Mouse (Mus musculus) embryonic facial prominence, embryonic 10.5 days (tissue): ENCODE data around the gene Tjp2. TPM values are rescaled to one million over a fixed set of nuclear protein-coding genes. Genes with fewer than 3 reads are reported as not detected.
"Not testable (repeated sequence)": the region's sequence is repeated elsewhere in the genome, so short reads cannot be mapped to it uniquely, and the experiment has no call there.

ENCODE experiments used
- DNase-seq: peaks from one replicate; pipeline ENCODE4 v3.0.0-alpha.2; 2017; ENCODE audit warnings: low spot score
- H3K27ac ChIP-seq: fragments of 300-500 bp; sonication (generic); replicated peaks from 2 replicates; pipeline ENCODE4 v1.5.1; 2016; ENCODE audit warnings: mild to moderate bottlenecking
- H3K27me3 ChIP-seq: fragments of 300-500 bp; sonication (generic); replicated peaks from 2 replicates; pipeline ENCODE4 v1.6.1; 2016; ENCODE audit warnings: low read depth, mild to moderate bottlenecking; ENCODE audit not compliant: poor library complexity, severe bottlenecking
- H3K36me3 ChIP-seq: fragments of 300-500 bp; sonication (generic); replicated peaks from 2 replicates; pipeline ENCODE4 v1.6.1; 2016; ENCODE audit warnings: mild to moderate bottlenecking, moderate library complexity
- H3K4me1 ChIP-seq: fragments of 300-500 bp; sonication (generic); 2 replicates; pipeline ENCODE4 v1.6.1; 2016
- H3K4me3 ChIP-seq: fragments of 300-500 bp; sonication (generic); 2 replicates; pipeline ENCODE4 v1.5.1; 2016; ENCODE audit warnings: mild to moderate bottlenecking, moderate library complexity
- H3K9me3 ChIP-seq: fragments of 300-500 bp; sonication (generic); 2 replicates; pipeline ENCODE4 v1.6.1; 2016; ENCODE audit warnings: mild to moderate bottlenecking
- WGBS: fragments of 180-500 bp; shearing (Covaris S2); methylation state at CpG from one replicate; pipeline ENCODE4 v1.1.7; 2016; 5-methylcytosine and 5-hydroxymethylcytosine counted together
- polyA plus RNA-seq: library from polyadenylated mRNA; unstranded; fragments of >200 nt; fragmentation: Nextera tagmentation; extraction: Ambion mirVana; gene quantifications from 2 replicates; pipeline ENCODE4 v1.2.1, GENCODE M21; 2016

Tjp2 gene
- polyA plus RNA-seq, 1 experiment from 2014 or later: 35.1 TPM

GRCm38 (mm10) chr19:24253657-24254260, 28.9 kb upstream of the Tjp2 start:
- H3K27ac ChIP-seq: no peak overlapping the region
- 25% methylated on average over 9 of the region's 9 CpGs for WGBS

DNA sequence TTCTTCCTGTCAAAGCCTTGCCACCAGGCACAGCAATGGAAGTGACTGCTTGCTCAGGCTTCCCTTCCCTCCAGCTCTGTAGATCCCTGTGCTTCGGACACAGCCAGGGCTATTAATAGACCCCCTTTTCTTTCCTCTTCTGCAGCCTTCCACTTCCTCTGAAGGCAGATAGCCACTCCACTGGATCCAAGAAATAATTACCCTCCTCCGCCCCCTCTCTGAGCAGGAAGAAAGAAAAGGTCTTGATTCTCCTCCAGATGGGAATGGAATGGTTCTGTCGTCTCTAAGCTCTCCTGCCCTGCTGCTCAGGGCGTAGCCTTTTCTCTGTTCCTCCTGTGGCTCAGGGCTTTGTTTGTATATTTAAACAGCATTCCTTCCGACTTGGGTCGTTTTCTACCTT, 27.0 kb upstream of the Tjp2 start:
- Histone ChIP-seq H3K4me1 (peaks cover 23% of the 10 kb centered on the region), H3K9me3 (no peaks in the 10 kb centered on the region), H3K4me3 (peak overlapping the region; percentile 25; the same call in 1 of the 2 replicates), H3K27me3 (no peaks in the 10 kb centered on the region), H3K36me3 (no peaks in the 10 kb centered on the region), H3K27ac (peak overlapping the region; percentile 30)
- DNase-seq: no peak
- 15% methylated on average over 6 of the region's 6 CpGs for WGBS

More at GRCm38 (mm10) chr19:24253657-24254260, 28.9 kb upstream of the Tjp2 start:
- DNase-seq: no peak
- Histone ChIP-seq H3K27me3 (no peaks in the 10 kb centered on the region), H3K4me3 (no peak overlapping the region), H3K36me3 (no peaks in the 10 kb centered on the region), H3K4me1 (peaks cover 23% of the 10 kb centered on the region), H3K9me3 (no peaks in the 10 kb centered on the region)

GRCm38 (mm10) chr19:24243340-24243739, 18.5 kb upstream of the Tjp2 start:
- H3K36me3 ChIP-seq: no peaks in the 10 kb centered on the region
- H3K27me3 ChIP-seq: no peaks in the 10 kb centered on the region
- H3K27ac ChIP-seq: no peak overlapping the region
- peaks cover 22% of the 10 kb centered on the region for H3K4me1 ChIP-seq
- no peak overlapping the region for H3K4me3 ChIP-seq
- WGBS: 79% methylated on average over 6 of the region's 6 CpGs
- no peak for DNase-seq
- H3K9me3 ChIP-seq: no peaks in the 10 kb centered on the region

DNA sequence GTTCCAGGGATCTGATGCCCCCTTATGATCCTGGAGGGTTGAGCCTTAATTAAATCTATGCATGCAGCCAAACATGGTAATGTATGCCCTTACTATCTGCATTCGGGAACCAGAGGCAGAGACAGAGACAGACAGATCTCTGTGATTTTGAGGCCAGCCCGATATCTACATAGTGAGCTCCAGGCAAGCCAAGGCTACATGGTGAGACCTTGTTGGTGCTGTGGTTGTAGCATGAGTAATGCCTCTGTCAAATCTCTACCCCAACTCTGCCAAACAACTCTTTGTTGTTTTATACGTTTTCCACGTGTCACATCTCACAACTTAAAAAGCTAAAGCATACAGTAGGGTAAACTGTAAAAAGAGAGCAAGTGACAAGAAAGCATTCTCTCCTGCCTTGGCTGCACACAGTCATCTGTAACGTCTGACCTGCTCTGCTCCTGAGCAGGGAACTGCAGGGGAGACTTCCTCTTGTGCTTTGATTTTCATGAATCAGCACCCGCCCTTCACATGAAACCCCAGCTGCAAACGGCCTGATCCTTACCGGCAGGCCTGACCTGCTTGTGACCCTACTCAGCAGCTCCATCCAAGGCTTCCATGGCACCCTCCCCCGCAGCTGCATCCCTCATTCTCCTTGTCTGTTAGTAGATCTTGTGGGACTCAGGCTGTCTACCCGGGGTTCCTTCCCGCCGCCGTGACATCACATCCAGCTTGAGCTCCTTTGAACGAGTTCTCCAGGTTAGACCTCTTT, 17.1 kb upstream of the Tjp2 start:
- peaks cover 22% of the 10 kb centered on the region for H3K4me1 ChIP-seq
- H3K4me3 ChIP-seq: no peak overlapping the region
- WGBS: 35% methylated on average over 14 of the region's 14 CpGs
- no peaks in the 10 kb centered on the region for H3K27me3 ChIP-seq
- peak; percentile 64 for DNase-seq
- H3K36me3 ChIP-seq: no peaks in the 10 kb centered on the region
- peak overlapping the region; percentile 46 for H3K27ac ChIP-seq
- no peaks in the 10 kb centered on the region for H3K9me3 ChIP-seq

DNA sequence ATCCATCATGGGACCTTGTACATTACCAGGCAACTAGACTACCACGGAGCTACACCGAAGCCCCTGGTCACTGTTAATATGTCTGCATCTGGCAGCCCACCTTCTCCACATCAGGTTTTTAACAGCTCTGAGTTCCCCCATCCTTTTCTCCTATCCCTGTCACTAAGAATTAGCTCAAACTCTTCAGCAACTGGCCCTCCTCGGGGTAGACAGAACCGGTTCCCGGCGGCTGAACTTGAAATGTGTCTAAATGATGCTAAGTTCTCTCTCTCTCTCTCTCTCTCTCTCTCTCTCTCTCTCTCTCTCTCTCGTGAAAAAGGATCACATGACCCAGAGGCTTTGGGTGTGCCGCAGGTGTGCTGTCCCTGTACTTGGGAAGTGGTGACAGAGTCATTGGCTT, 16.4 kb upstream of the Tjp2 start:
- WGBS: 86% methylated on average over 8 of the region's 8 CpGs
- Histone ChIP-seq H3K27me3 (no peaks in the 10 kb centered on the region), H3K9me3 (no peaks in the 10 kb centered on the region), H3K27ac (no peak overlapping the region), H3K36me3 (no peaks in the 10 kb centered on the region), H3K4me1 (peaks cover 22% of the 10 kb centered on the region), H3K4me3 (no peak overlapping the region)
- DNase-seq: no peak

DNA sequence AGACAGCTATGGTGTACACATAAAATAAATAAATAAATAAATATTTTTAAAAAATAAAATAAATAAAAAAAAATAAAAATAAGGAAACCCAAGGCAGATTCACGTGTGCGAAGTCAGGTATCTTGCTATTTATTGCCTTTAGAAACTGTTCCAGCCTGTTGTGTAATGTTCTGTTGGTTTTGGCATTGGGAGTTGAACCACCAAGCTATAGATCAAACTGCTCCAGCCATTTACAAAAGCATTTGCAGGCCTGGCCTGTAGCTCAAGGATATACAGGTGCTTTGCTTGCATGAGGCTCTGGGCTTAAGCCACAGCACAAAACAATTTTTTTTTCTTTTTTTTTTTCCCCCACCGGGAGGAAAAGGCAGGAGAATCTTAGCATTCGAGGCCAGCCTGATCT, 13.2 kb upstream of the Tjp2 start:
- peaks cover 18% of the 10 kb centered on the region for H3K4me1 ChIP-seq
- 86% methylated on average over 4 of the region's 4 CpGs for WGBS
- H3K4me3 ChIP-seq: no peak overlapping the region
- no peaks in the 10 kb centered on the region for H3K27me3 ChIP-seq
- H3K9me3 ChIP-seq: no peaks in the 10 kb centered on the region
- H3K36me3 ChIP-seq: no peaks in the 10 kb centered on the region
- no peak for DNase-seq
- H3K27ac ChIP-seq: no peak overlapping the region

- not testable (repeated sequence) for H3K36me3 ChIP-seq, H3K27me3 ChIP-seq, H3K9me3 ChIP-seq, H3K4me1 ChIP-seq, H3K4me3 ChIP-seq, H3K27ac ChIP-seq, DNase-seq
- WGBS: 95% methylated on average over 1 of the region's 1 CpGs
These were observed 7.5 kb upstream of the Tjp2 start for GRCm38 (mm10) chr19:24232356-24232755.

DNA sequence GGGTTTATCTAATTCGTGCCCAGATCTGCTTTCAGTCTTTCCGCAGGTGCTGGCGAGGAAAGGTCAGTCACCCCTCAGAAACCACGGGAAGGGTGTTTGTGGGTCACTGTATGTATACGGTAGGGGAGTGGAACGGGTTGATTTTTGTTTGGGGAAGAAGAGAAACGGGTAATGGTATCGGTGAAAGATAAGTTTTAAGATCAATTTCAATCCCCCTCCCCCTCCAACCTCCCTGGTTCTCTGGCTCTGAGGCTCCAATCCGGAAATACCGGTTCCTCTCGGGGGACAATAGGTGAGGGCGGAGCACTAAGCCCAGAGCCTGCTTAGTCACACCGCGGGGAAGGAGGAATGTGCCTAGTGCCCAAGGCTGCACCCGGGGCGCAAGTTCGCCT, 471 bp upstream of the Tjp2 start:
- no peaks in the 10 kb centered on the region for H3K9me3 ChIP-seq
- H3K4me1 ChIP-seq: peaks cover 22% of the 10 kb centered on the region
- peak overlapping the region; percentile 69 for H3K4me3 ChIP-seq
- no peaks in the 10 kb centered on the region for H3K36me3 ChIP-seq
- H3K27ac ChIP-seq: peak overlapping the region; percentile 85; the same call in 1 of the 2 replicates
- WGBS: 1% methylated on average over 17 of the region's 17 CpGs
- DNase-seq: peak; percentile 77
- peaks cover 48% of the 10 kb centered on the region for H3K27me3 ChIP-seq

GRCm38 (mm10) chr19:24223851-24224251, 979 bp downstream of the Tjp2 start:
- 6% methylated on average over 11 of the region's 11 CpGs for WGBS
- Histone ChIP-seq H3K27me3 (peaks cover 48% of the 10 kb centered on the region), H3K27ac (peak overlapping the region; percentile 85), H3K4me1 (peaks cover 34% of the 10 kb centered on the region), H3K4me3 (peak overlapping the region; percentile 69), H3K9me3 (no peaks in the 10 kb centered on the region), H3K36me3 (no peaks in the 10 kb centered on the region)
- no peak for DNase-seq

GRCm38 (mm10) chr19:24221455-24221854, 3.4 kb downstream of the Tjp2 start:
- Histone ChIP-seq H3K9me3 (no peaks in the 10 kb centered on the region), H3K4me3 (no peak overlapping the region), H3K27me3 (peaks cover 43% of the 10 kb centered on the region), H3K4me1 (peaks cover 36% of the 10 kb centered on the region), H3K36me3 (no peaks in the 10 kb centered on the region), H3K27ac (no peak overlapping the region)
- DNase-seq: no peak
- 92% methylated on average over 4 of the region's 4 CpGs for WGBS

- H3K27ac ChIP-seq: no peak overlapping the region
- H3K27me3 ChIP-seq: peaks cover 38% of the 10 kb centered on the region
- H3K4me3 ChIP-seq: no peak overlapping the region
- no peaks in the 10 kb centered on the region for H3K36me3 ChIP-seq
- peaks cover 36% of the 10 kb centered on the region for H3K4me1 ChIP-seq
- H3K9me3 ChIP-seq: no peaks in the 10 kb centered on the region
- no peak for DNase-seq
- WGBS: 63% methylated on average over 14 of the region's 14 CpGs
These were observed 3.9 kb downstream of the Tjp2 start for GRCm38 (mm10) chr19:24220795-24221445.

- no peak for DNase-seq
- WGBS: 74% methylated on average over 9 of the region's 9 CpGs
These were observed 5.8 kb downstream of the Tjp2 start for GRCm38 (mm10) chr19:24219011-24219410.

GRCm38 (mm10) chr19:24218291-24218690, 6.5 kb downstream of the Tjp2 start:
- Histone ChIP-seq H3K4me3 (no peak overlapping the region), H3K27me3 (peaks cover 11% of the 10 kb centered on the region), H3K4me1 (peaks cover 17% of the 10 kb centered on the region), H3K27ac (no peak overlapping the region), H3K36me3 (no peaks in the 10 kb centered on the region), H3K9me3 (no peaks in the 10 kb centered on the region)
- DNase-seq: no peak
- 46% methylated on average over 2 of the region's 2 CpGs for WGBS

More at GRCm38 (mm10) chr19:24219011-24219410, 5.8 kb downstream of the Tjp2 start:
- Histone ChIP-seq H3K4me1 (peaks cover 18% of the 10 kb centered on the region), H3K36me3 (no peaks in the 10 kb centered on the region), H3K4me3 (no peak overlapping the region), H3K27me3 (peaks cover 19% of the 10 kb centered on the region), H3K27ac (no peak overlapping the region), H3K9me3 (no peaks in the 10 kb centered on the region)
